Mouse (Mus musculus) gastrocnemius, postnatal 14 days (tissue): Measurements from ENCODE around the gene Slco1a6. TPM values are rescaled to one million over a fixed set of nuclear protein-coding genes. Genes with fewer than 3 reads are reported as not detected.

Experiments
- DNase-seq: peaks from one replicate; pipeline ENCODE4 v3.0.0; 2021; ENCODE audit warnings: mixed read lengths
- intact Hi-C: fragments of 180-260 bp; cut with DNase I; formaldehyde crosslinking; loops from one replicate; pipeline ENCODE4 v1.15.1; 2025; ENCODE audit warnings: low total_unique reads
- total RNA-seq, 2 experiments: library from RNA; stranded (reverse); gene quantifications; 2 replicates each; pipeline ENCODE4 v1.2.3; 2021

The Slco1a6 gene
- total RNA-seq, 2 experiments from 2014 or later, result not detected

- intact Hi-C loops, result no loop called here
- no peak for DNase-seq
Measured at GRCm38 (mm10) chr6:142041896-142042295, 166.4 kb downstream of the Slco1a6 start.

DNA sequence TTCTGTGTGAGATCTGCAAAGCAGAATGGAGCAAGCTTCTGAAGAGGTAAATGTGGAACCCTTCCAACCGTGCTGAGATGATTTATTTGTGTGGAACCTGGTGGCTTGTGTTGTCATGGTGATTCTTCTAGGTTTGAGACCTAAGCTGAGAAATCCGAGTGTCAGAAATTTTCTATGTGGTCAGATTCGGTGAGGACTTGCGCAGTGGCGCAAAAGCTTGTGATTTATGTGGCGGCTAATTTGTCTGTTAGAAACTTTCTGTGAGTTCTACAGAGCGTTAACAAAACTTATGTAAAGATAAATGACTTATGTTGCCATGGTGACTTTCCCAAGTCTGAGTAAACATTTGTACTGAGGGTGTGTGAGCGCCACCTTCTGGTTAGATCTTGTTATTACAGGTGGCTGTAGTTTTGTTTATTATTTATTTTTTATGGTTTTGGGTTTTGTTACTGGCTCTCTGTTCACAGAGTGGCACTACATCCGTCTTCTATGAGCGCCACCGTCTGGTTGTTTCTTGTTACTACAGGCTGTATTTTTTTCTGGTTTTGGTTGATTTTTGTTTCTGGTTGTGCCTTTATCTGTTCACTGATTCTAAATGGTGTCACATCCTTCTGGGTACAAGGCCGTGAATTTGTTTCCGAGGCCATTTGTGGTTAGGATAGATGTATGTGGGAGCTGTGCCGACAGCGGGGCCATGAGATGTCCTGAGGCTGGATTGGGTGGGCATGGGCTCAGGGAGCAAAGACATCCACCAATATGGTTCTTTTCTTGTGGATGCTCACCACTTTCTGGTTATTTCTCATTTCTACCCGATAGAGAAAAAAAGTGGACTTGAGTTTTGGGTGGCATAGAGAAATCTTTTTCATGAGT is 167.8 kb downstream of the Slco1a6 start:
- intact Hi-C loops, result no loop called here
- DNase-seq, result no peak

DNA sequence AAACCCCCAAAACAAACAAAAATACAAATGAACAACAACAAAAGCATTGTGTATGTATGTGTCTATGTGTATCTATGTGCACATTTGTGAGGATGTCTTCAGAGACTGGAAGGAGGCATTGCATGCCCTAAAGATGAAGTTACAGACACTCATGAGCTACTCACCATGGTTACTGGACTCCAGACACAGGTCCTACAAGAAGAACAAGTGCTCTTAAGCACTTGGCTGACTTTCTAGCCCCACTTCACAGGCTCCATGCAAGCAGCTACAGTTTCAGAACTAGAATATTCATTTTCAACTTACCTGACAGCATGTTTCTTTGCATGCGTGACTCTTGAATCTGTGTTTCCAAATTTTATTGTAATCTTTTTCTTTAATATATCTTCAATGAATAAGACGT is 172.6 kb downstream of the Slco1a6 start:
- DNase-seq, result no peak
- intact Hi-C loops, result no loop called here

Other genes starting within 250 kb of the Slco1a6 start
- gene Gm6614, start 197.1 kb downstream of the Slco1a6 start, total RNA-seq, result not detected
- gene Iapp, start 89.9 kb upstream of the Slco1a6 start, total RNA-seq, result not detected
- gene Slco1a5, start 114.5 kb upstream of the Slco1a6 start, total RNA-seq, result not detected
- gene Pyroxd1, start 137.1 kb upstream of the Slco1a6 start, total RNA-seq, result 1 to 10 TPM; 7.3 to 8.3 TPM
- 1 to 10 TPM; 3.9 to 4.9 TPM for gene Recql, start 178.6 kb upstream of the Slco1a6 start, total RNA-seq
- gene Golt1b, start 178.7 kb upstream of the Slco1a6 start, total RNA-seq, result 10 to 100 TPM; 15.3 to 18.3 TPM
- gene Spx, start 204.9 kb upstream of the Slco1a6 start, total RNA-seq, result under 1 TPM in 1 of 2 experiments, not detected in 1; 0.60 TPM